Mouse (Mus musculus): ENCODE data around the gene Erbb3. TPM values are rescaled to one million over a fixed set of nuclear protein-coding genes. Genes with fewer than 3 reads are reported as not detected.
"Not testable (repeated sequence)": the region's sequence is repeated elsewhere in the genome, so short reads cannot be mapped to it uniquely, and the experiment has no call there.

Gene Erbb3
- total and polyA plus RNA-seq, 3 experiments = 0.29 to 0.39 TPM; not detected in 1

DNA sequence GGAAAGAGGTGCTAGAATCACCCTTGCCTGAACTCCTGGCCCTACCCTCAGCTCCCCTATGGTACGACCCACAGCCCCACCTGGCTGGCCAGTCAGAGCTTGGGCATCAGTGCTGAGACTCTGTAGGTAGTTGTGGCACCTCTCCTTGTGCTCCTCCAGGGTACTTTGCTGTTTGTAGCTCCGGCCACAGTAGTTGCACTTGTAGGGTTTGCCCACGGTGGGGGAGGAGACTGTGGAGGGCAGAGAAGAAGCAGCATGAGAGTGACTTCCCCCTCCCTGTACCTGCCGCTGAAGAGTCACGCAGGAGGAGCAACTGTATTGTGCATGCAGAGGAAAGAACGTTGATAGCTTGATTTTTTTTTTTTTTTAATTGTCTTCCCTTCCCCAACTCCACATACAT, 47.1 kb upstream of the Erbb3 start (continued):
- TF ChIP-seq BHLHE40 (IDR thresholded peaks at IDR 0.05; ENCODE audit: borderline replicate concordance, low read depth, low read length) = no peak

DNA sequence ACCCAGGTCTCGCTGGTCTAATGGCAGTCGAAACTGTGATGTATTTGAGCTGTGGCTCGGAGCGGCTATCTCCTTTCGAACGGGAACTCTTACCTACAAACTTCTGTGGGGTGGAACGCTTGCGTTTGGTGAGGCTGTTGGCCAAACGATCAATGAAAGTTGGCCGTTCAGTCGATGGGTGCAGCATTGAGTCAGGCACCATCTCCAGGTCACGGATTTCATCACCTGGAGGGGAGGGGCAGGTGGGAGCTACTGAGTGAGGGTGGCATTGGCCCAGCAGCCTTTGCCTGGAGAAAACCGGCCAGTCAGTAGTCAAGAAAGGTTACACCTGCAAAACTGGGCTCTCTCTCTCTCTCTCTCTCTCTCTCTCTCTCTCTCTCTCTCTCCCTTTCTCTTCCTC, 46.2 kb upstream of the Erbb3 start:
- Histone ChIP-seq H3K36me3 (ENCODE audit: control insufficient read depth in 1 of 2, insufficient read depth in 2 of 2, low read length in 2 of 2) (no peaks in the 10 kb centered on the region), H3K4me3 (ENCODE audit: control insufficient read depth in 1 of 2, insufficient read depth in 1 of 2, low read depth in 2 of 2, low read length in 2 of 2) (no peak overlapping the region), H3K27me3 (ENCODE audit: control insufficient read depth in 1 of 2, insufficient read depth in 2 of 2, low read length in 2 of 2) (peaks cover 5 to 11% of the 10 kb centered on the region in 2 experiments), H3K4me1 (ENCODE audit: control insufficient read depth in 1 of 2, insufficient read depth in 2 of 2, low read length in 2 of 2) (peaks cover 0 to 3% of the 10 kb centered on the region in 2 experiments; a peak in 1 of 4 replicates), H3K9ac (ENCODE audit: control insufficient read depth, low read depth, low read length, poor library complexity, severe bottlenecking) (no peak overlapping the region), H3K79me2 (ENCODE audit: control insufficient read depth, insufficient read depth, low read length, poor library complexity) (no peaks in the 10 kb centered on the region), H3K9me3 (replicated peaks; ENCODE audit: insufficient read depth, low read length) (no peaks in the 10 kb centered on the region), H3K27ac (ENCODE audit: control insufficient read depth, low read depth, low read length) (no peak overlapping the region)
- no peak for DNase-seq (ENCODE audit: low read depth, low spot score)
- TF ChIP-seq NELFE (IDR thresholded peaks at IDR 0.05; ENCODE audit: low read depth, low read length) (no peak), USF1 (IDR thresholded peaks at IDR 0.05; ENCODE audit: low read depth, low read length) (no peak), HCFC1 (IDR thresholded peaks at IDR 0.05; ENCODE audit: low read depth, low read length) (no peak), MYB (IDR thresholded peaks at IDR 0.05; ENCODE audit: low read depth, low read length) (no peak), POLR2AphosphoS5 (IDR thresholded peaks at IDR 0.05; ENCODE audit: borderline replicate concordance, low read depth, low read length) (no peak), ZMIZ1 (IDR thresholded peaks at IDR 0.05; ENCODE audit: low read depth, low read length) (no peak), JUND (IDR thresholded peaks at IDR 0.05; ENCODE audit: low read depth, low read length) (no peak), MAFK (IDR thresholded peaks at IDR 0.05; ENCODE audit: borderline replicate concordance, low read depth, low read length) (no peak), ZNF384 (IDR thresholded peaks at IDR 0.05; ENCODE audit: low read depth, low read length) (no peak), NRF1 (IDR thresholded peaks at IDR 0.05; ENCODE audit: insufficient read depth, low read depth, low read length, poor library complexity, severe bottlenecking) (no peak), KAT2A (conservative IDR thresholded peaks at IDR 0.05; ENCODE audit: low read depth, low read length) (no peak), BHLHE40 (IDR thresholded peaks at IDR 0.05; ENCODE audit: borderline replicate concordance, low read depth, low read length) (no peak)

DNA sequence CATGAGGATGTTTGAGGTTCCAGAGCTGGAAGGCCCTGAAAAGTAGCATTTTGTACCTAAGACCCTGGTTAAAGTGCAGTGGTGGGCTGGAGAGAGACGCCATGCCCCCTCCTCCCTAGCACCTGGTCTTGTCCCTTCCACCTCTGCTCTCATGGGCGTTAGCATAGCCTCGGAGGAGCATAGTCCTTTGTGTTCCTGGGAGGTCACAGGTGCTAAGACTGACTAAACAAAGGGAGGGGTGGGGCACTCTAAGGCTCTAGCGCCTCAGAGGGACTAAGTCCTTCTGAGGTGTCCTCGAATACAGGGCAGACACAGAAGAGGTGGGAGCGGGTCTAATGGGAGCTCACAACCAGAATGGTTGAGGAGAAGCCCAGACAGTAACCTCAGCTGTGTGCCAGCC, 42.1 kb upstream of the Erbb3 start:
- no peaks in the 10 kb centered on the region for H3K79me2 ChIP-seq (ENCODE audit: control insufficient read depth, insufficient read depth, low read length, poor library complexity)
- no peak overlapping the region for H3K27ac ChIP-seq (ENCODE audit: control insufficient read depth, low read depth, low read length)
- no peaks in the 10 kb centered on the region for H3K9me3 ChIP-seq (replicated peaks; ENCODE audit: insufficient read depth, low read length)
- peaks cover 0 to 7% of the 10 kb centered on the region in 2 experiments; a peak in 2 of 4 replicates for H3K4me1 ChIP-seq (ENCODE audit: control insufficient read depth in 1 of 2, insufficient read depth in 2 of 2, low read length in 2 of 2)
- TF ChIP-seq RCOR1 (IDR thresholded peaks at IDR 0.05; ENCODE audit: low read depth, low read length) = no peak
- H3K4me3 ChIP-seq (ENCODE audit: control insufficient read depth in 1 of 2, insufficient read depth in 1 of 2, low read depth in 2 of 2, low read length in 2 of 2) = no peak overlapping the region
- no peak overlapping the region for H3K9ac ChIP-seq (ENCODE audit: control insufficient read depth, low read depth, low read length, poor library complexity, severe bottlenecking)
- peaks cover 0 to 9% of the 10 kb centered on the region in 2 experiments; a peak in 2 of 4 replicates for H3K36me3 ChIP-seq (ENCODE audit: control insufficient read depth in 1 of 2, insufficient read depth in 2 of 2, low read length in 2 of 2)
- peaks cover 5 to 12% of the 10 kb centered on the region in 2 experiments for H3K27me3 ChIP-seq (ENCODE audit: control insufficient read depth in 1 of 2, insufficient read depth in 2 of 2, low read length in 2 of 2)
- no peak for DNase-seq (ENCODE audit: low read depth, low spot score)

DNA sequence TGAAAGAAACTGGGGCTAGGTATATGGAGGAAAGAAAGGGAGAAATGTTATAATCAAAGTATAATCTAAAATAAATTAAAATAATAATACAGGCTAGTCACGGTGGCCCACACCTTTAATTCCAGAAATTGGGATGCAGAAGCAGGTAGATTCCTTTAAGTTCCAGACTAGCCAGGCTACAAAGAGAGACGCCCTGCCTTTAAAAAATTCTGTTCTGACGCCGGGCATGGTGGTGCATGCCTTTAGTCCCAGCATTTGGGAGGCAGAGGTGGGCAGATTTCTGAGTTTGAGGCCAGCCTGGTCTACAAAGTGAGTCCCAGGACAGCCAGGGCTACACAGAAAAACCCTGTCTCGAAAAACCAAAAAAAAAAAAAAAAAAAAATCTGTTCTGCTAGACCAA, 40.9 kb upstream of the Erbb3 start:
- not testable (repeated sequence) for H3K4me1 ChIP-seq (ENCODE audit: control insufficient read depth in 1 of 2, insufficient read depth in 2 of 2, low read length in 2 of 2); H3K9ac ChIP-seq (ENCODE audit: control insufficient read depth, low read depth, low read length, poor library complexity, severe bottlenecking); H3K4me3 ChIP-seq (ENCODE audit: control insufficient read depth in 1 of 2, insufficient read depth in 1 of 2, low read depth in 2 of 2, low read length in 2 of 2); H3K36me3 ChIP-seq (ENCODE audit: control insufficient read depth in 1 of 2, insufficient read depth in 2 of 2, low read length in 2 of 2); H3K27ac ChIP-seq (ENCODE audit: control insufficient read depth, low read depth, low read length); H3K9me3 ChIP-seq (replicated peaks; ENCODE audit: insufficient read depth, low read length); DNase-seq (ENCODE audit: low read depth, low spot score); H3K79me2 ChIP-seq (ENCODE audit: control insufficient read depth, insufficient read depth, low read length, poor library complexity); H3K27me3 ChIP-seq (ENCODE audit: control insufficient read depth in 1 of 2, insufficient read depth in 2 of 2, low read length in 2 of 2)

All from MEL (cell line).